Mouse (Mus musculus) lung, postnatal 0 days (tissue): ENCODE data around the gene Fat3.

Experiments used
- CTCF ChIP-seq: IDR thresholded peaks from 2 replicates; pipeline ENCODE4 v1.5.1; 2016; ENCODE audit warnings: antibody characterized with exemption, mild to moderate bottlenecking
- EP300 ChIP-seq: IDR thresholded peaks from 2 replicates; pipeline ENCODE4 v1.6.1; 2016; ENCODE audit warnings: antibody characterized with exemption, mild to moderate bottlenecking, control low read depth

DNA sequence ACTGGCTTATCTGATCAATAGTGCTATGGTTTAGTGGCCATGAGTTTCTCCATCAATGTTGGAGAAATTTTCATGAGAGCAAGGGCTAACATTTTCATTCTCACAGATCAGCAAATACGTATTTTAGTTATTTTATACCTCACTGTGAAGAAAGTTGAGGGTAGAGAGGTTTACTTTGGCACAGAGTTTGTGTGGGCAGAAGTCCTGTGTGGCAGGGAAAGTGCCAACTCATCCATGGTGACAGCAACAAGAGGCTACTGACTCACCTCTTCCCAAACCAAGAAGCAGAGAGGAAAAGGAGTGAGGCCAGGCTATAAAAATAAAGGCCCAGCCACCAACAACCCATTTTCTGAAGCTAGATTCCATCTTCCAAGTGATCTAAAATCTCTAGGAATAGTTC, 218.1 kb downstream of the Fat3 start:
- no peak for TF ChIP-seq CTCF
- no peak for TF ChIP-seq EP300
